Mouse (Mus musculus) liver, embryonic 14.5 days (tissue): ENCODE data around the gene Robo3. TPM values are rescaled to one million over a fixed set of nuclear protein-coding genes. Genes with fewer than 3 reads are reported as not detected.
A peak's percentile ranks its signal among the peaks of the same experiment; 100 is the strongest.

Experiments
- ATAC-seq: fragments of 200-750 bp; cut with Nextera tagmentation; 2 replicates; pipeline ENCODE4 v1.8.0; 2017; ENCODE audit warnings: moderate number of reproducible peaks, mild to moderate bottlenecking, moderate library complexity; ENCODE audit not compliant: insufficient read depth
- DNase-seq, 3 experiments: peaks; one replicate each; pipeline ENCODE4 v3.0.0-alpha.2; 2012 to 2013; ENCODE audit warnings: low read depth in 3 of 3, low spot score in 3 of 3
- H3K27ac ChIP-seq: fragments of 300-500 bp; sonication (generic); 2 replicates; pipeline ENCODE4 v1.5.1; 2014; ENCODE audit warnings: moderate library complexity, mild to moderate bottlenecking, control low read depth, inconsistent platforms
- H3K27me3 ChIP-seq: fragments of 300-500 bp; sonication (generic); 2 replicates; pipeline ENCODE4 v1.6.1; 2014; ENCODE audit warnings: mild to moderate bottlenecking, low read length, moderate library complexity; ENCODE audit not compliant: control insufficient read depth, insufficient read depth
- H3K36me3 ChIP-seq: fragments of 300-500 bp; sonication (generic); replicated peaks from 2 replicates; pipeline ENCODE4 v1.6.1; 2014; ENCODE audit warnings: low read depth; ENCODE audit not compliant: control insufficient read depth, insufficient read depth
- H3K4me1 ChIP-seq, 2 experiments: fragments of 200-500 bp in 1 of 2; fragments of 300-500 bp in 1 of 2; sonication (generic) in 1 of 2; replicated peaks; 2 replicates each; pipeline ENCODE4 v1.6.1; 2012 to 2014; ENCODE audit warnings: antibody characterized with exemption in 1 of 2, inconsistent platforms in 1 of 2, low read length in 1 of 2; ENCODE audit not compliant: control insufficient read depth in 2 of 2, insufficient read depth in 2 of 2
- H3K4me2 ChIP-seq: fragments of 300-500 bp; sonication (generic); 2 replicates; pipeline ENCODE4 v1.6.1; 2014; ENCODE audit warnings: low read depth, mild to moderate bottlenecking, control low read depth, moderate library complexity
- H3K4me3 ChIP-seq, 2 experiments: fragments of 200-500 bp in 1 of 2; fragments of 300-500 bp in 1 of 2; sonication (generic) in 1 of 2; 2 replicates each; pipeline ENCODE4 v1.5.1; 2012 to 2014; ENCODE audit warnings: low read depth in 2 of 2, low read length in 2 of 2, mild to moderate bottlenecking in 2 of 2, control low read depth in 1 of 2, inconsistent platforms in 1 of 2, moderate library complexity in 1 of 2; ENCODE audit not compliant: insufficient read depth in 1 of 2
- H3K9ac ChIP-seq: fragments of 300-500 bp; sonication (generic); replicated peaks from 2 replicates; pipeline ENCODE4 v1.6.1; 2014; ENCODE audit warnings: mild to moderate bottlenecking, control low read depth, moderate library complexity
- H3K9me3 ChIP-seq: fragments of 300-500 bp; sonication (generic); 2 replicates; pipeline ENCODE4 v1.6.1; 2016; ENCODE audit warnings: low read length, mixed read lengths; ENCODE audit not compliant: control insufficient read depth
- CTCF ChIP-seq: IDR thresholded peaks from 2 replicates; pipeline ENCODE4 v1.5.1; 2016; ENCODE audit warnings: antibody characterized with exemption, low read depth, control low read depth
- EP300 ChIP-seq: IDR thresholded peaks from 2 replicates; pipeline ENCODE4 v1.6.1; 2016; ENCODE audit warnings: antibody characterized with exemption, low read depth
- WGBS: fragments of 180-500 bp; shearing (Covaris S2); extraction: QIAGEN DNeasy Blood & Tissue Kit; methylation state at CpG from one replicate; pipeline ENCODE4 v1.1.7; 2014; ENCODE audit not compliant: insufficient replicate concordance; 5-methylcytosine and 5-hydroxymethylcytosine counted together
- polyA plus RNA-seq, 2 experiments: library from polyadenylated mRNA; depleted of rRNA in 1 of 2; stranded (reverse) in 1 of 2; unstranded in 1 of 2; fragments of >200 nt; fragmentation: Nextera tagmentation in 1 of 2; extraction: Ambion mirVana in 1 of 2; gene quantifications; 2 replicates each; pipeline versions ENCODE4 v1.2.1 to v1.2.3; 2012 to 2014

Robo3 gene
- polyA plus RNA-seq (2012; rRNA removed) (0.23 and 0.25 TPM in 2 replicates), polyA plus RNA-seq (2014; fragmentation: Nextera tagmentation; extraction: Ambion mirVana) (0.05 and 0.11 TPM in 2 replicates)

GRCm38 (mm10) chr9:37432720-37433421 lies at the start of gene Robo3:
Gene Robo3, minus strand, starts transcription at chr9:37433246.
- no peak for ATAC-seq
- Histone ChIP-seq H3K4me2 (no peak within 1 kb of the TSS), H3K36me3 (no peaks in the 10 kb centered on the region), H3K4me1 (no peaks in the 10 kb centered on the region), H3K9me3 (no peaks in the 10 kb centered on the region), H3K4me3 (no peak within 1 kb of the TSS), H3K9ac (no peak within 1 kb of the TSS), H3K27ac (no peak within 1 kb of the TSS), H3K27me3 (peaks cover 68% of the 10 kb centered on the region)
- TF ChIP-seq EP300 (no peak), CTCF (no peak)
- WGBS: under 1% methylated on average over 35 of the region's 40 CpGs
- DNase-seq: no peak

DNA sequence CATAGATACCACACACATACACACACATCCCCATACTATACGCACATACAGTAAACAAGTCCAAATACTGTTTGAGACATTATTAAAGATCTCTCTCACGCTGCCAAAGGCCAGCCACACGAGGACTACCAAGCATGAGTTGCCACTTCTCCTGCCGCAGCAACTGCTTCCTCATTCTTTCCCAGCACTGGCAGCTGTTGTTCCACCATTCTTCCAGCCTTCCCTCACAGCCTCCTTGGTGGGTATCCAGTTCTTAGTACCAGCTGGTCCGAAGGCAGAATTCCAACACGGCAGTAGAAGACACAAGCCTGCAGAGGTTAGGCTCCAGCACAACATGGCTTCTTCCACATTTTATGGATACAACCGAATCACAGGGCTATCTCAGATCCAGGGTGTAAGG lies 41.9 kb upstream of the Robo3 start:
- Histone ChIP-seq H3K27me3 (no peaks in the 10 kb centered on the region), H3K27ac (no peak overlapping the region), H3K9ac (no peak overlapping the region), H3K4me3 (no peak overlapping the region), H3K4me1 (0 out of 4 replicates have a peak, but pooled peaks cover 0 to 3% of the 10 kb centered on the region in 2 experiments), H3K4me2 (no peak overlapping the region), H3K36me3 (no peaks in the 10 kb centered on the region), H3K9me3 (no peaks in the 10 kb centered on the region)
- no peak for DNase-seq
- WGBS: 61% methylated on average over 7 of the region's 7 CpGs
- ATAC-seq: no peak
- no peak for TF ChIP-seq EP300
- TF ChIP-seq CTCF: no peak

DNA sequence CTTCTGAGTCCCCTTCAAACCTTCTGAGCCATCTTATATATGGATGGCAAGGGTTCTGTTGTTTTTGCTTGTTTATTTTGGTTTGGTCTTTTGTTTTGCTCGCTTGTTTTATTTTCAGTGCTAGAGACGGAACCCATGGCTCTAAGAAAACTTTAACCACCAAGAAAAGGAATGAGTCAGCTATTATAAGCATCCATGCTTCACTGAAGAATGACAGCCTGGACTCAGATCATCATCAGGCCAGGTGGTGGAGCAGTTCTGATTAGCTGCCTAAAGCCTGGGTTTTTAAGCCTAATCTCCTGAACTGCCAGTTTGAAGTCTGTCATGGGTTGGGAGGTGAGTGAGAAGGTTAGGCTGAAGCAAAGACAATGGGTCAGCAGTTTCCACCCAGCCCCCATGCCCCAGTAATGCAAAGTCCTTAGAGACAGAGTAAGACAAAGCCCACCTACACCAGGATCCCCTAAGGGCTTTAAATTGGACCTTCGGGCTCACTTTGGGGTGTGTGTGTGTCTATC lies 40.6 kb upstream of the Robo3 start:
- Histone ChIP-seq H3K4me3 (no peak overlapping the region), H3K9ac (no peak overlapping the region), H3K27ac (no peak overlapping the region), H3K4me1 (0 out of 4 replicates have a peak, but pooled peaks cover 0 to 3% of the 10 kb centered on the region in 2 experiments), H3K27me3 (no peaks in the 10 kb centered on the region), H3K36me3 (no peaks in the 10 kb centered on the region), H3K9me3 (no peaks in the 10 kb centered on the region), H3K4me2 (no peak overlapping the region)
- TF ChIP-seq CTCF (no peak), EP300 (no peak)
- WGBS: 57% methylated on average over 3 of the region's 3 CpGs
- DNase-seq (no peak), ATAC-seq (no peak)

GRCm38 (mm10) chr9:37462764-37463163 lies 29.7 kb upstream of the Robo3 start:
- Histone ChIP-seq H3K27ac (no peak overlapping the region), H3K4me1 (no peaks in the 10 kb centered on the region), H3K9me3 (no peaks in the 10 kb centered on the region), H3K36me3 (no peaks in the 10 kb centered on the region), H3K9ac (no peak overlapping the region), H3K27me3 (peaks cover 48% of the 10 kb centered on the region), H3K4me3 (no peak overlapping the region), H3K4me2 (no peak overlapping the region)
- DNase-seq (peak in 2 of 3 experiments; percentile 10 to 17), ATAC-seq (no peak)
- peak; percentile 52 for TF ChIP-seq CTCF
- no peak for TF ChIP-seq EP300
- 19% methylated on average over 7 of the region's 7 CpGs for WGBS

DNA sequence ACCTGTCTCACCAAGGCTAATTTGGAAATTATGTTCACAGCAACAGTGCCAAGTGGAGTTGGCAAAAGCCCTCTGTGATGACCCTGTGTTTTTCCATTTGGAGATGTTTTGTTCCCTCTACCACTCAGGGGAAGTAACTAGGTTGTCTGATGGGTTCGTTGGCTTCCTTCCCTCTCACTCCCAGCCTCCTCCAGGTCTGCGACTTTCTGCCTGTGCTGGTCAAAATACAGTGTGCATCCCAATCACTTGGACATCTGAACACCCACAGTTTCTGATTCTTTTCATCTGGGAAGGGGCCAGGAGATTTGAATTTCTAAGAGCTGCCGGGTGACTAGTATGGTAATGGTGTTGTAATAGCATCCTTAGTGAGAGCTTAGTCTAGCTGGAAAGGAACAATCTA lies 28.5 kb upstream of the Robo3 start:
- Histone ChIP-seq H3K4me1 (no peaks in the 10 kb centered on the region), H3K9ac (no peak overlapping the region), H3K9me3 (no peaks in the 10 kb centered on the region), H3K27ac (no peak overlapping the region), H3K27me3 (peaks cover 59% of the 10 kb centered on the region), H3K36me3 (no peaks in the 10 kb centered on the region), H3K4me3 (no peak overlapping the region), H3K4me2 (no peak overlapping the region)
- ATAC-seq: no peak
- no peak for DNase-seq
- TF ChIP-seq CTCF (no peak), EP300 (no peak)
- WGBS: 12% methylated on average over 3 of the region's 3 CpGs
